Mouse (Mus musculus): ENCODE results near the gene Sfxn3. TPM values are rescaled to one million over a fixed set of nuclear protein-coding genes. Genes with fewer than 3 reads are reported as not detected.

Gene Sfxn3
- polyA plus RNA-seq, 1 experiment from 2014 or later, result 2.5 TPM

DNA sequence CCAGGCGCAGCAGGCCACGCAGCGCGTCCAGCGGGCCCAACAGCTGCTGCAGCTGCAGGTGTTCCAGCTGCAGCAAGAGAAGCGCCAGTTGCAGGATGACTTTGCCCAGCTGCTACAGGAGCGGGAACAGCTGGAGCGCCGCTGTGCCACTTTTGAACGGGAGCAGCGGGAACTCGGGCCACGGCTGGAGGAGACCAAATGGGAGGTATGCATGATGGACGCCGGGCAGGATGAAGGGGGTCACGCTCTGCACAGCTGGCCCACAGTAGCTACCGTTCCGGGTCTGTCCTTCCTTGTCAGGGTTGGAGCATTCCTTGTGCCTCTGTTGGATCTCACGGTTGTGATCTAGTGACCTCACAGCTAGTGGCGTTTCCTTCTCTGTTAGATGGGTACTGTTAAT, 22.5 kb upstream of the Sfxn3 start:
- ATAC-seq, result no peak
- DNase-seq, result no peak
- Histone ChIP-seq H3K4me1 (ENCODE audit: insufficient read depth) (no peaks in the 10 kb centered on the region), H3K4me3 (ENCODE audit: low read depth, low read length) (no peak overlapping the region), H3K36me3 (replicated peaks; ENCODE audit: insufficient read depth, low read length) (peaks cover 8% of the 10 kb centered on the region; the same call in 1 of the 2 replicates), H3K9ac (replicated peaks) (no peak overlapping the region), H3K27me3 (ENCODE audit: insufficient read depth, low read length) (no peaks in the 10 kb centered on the region), H3K4me2 (ENCODE audit: low read depth, low read length) (no peak overlapping the region), H3K9me3 (ENCODE audit: low read length) (no peaks in the 10 kb centered on the region), H3K27ac (ENCODE audit: low read depth) (no peak overlapping the region)
- 91% methylated on average over 20 of the region's 20 CpGs for WGBS (ENCODE audit: insufficient replicate concordance)
- TF ChIP-seq EP300 (IDR thresholded peaks at IDR 0.05; ENCODE audit: low read depth), result no peak
- no peak for TF ChIP-seq CTCF (IDR thresholded peaks at IDR 0.05; ENCODE audit: low read depth)

DNA sequence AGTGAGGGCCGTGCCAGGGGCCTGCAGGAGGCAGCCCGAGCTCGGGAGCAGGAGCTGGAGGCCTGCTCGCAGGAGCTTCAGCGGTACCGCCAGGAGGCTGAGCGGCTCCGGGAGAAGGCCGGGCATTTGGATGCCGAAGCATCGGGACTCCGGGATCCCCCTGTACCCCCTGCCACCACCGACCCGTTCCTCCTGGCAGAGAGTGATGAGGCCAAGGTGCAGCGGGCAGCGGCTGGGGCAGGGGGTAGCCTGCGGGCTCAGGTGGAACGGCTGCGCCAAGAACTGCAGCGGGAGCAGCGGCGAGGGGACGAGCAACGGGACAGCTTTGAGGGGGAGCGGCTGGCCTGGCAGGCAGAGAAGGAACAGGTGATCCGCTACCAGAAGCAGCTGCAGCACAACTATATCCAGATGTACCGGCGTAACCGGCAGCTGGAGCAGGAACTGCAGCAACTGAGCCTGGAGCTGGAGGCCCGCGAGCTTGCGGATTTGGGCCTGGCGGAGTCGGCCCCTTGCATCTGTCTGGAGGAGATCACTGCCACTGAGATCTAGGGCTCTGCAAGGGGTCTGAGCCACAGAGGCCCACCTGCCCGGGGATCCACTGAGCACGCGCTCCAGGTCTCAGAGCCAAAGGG, 21.2 kb upstream of the Sfxn3 start:
- Histone ChIP-seq H3K4me3 (ENCODE audit: low read depth, low read length) (no peak overlapping the region), H3K36me3 (replicated peaks; ENCODE audit: insufficient read depth, low read length) (peaks cover 8% of the 10 kb centered on the region; the same call in 1 of the 2 replicates), H3K4me1 (ENCODE audit: insufficient read depth) (peaks cover 6% of the 10 kb centered on the region; the same call in 1 of the 2 replicates), H3K9ac (replicated peaks) (no peak overlapping the region), H3K27me3 (ENCODE audit: insufficient read depth, low read length) (no peaks in the 10 kb centered on the region), H3K9me3 (ENCODE audit: low read length) (no peaks in the 10 kb centered on the region), H3K4me2 (ENCODE audit: low read depth, low read length) (no peak overlapping the region), H3K27ac (ENCODE audit: low read depth) (no peak overlapping the region)
- ATAC-seq (no peak), DNase-seq (no peak)
- TF ChIP-seq CTCF (IDR thresholded peaks at IDR 0.05; ENCODE audit: low read depth), result no peak
- no peak for TF ChIP-seq EP300 (IDR thresholded peaks at IDR 0.05; ENCODE audit: low read depth)
- WGBS (ENCODE audit: insufficient replicate concordance), result 92% methylated on average over 37 of the region's 37 CpGs

- H3K4me2 ChIP-seq (ENCODE audit: low read depth, low read length), result no peak overlapping the region
- no peak overlapping the region for H3K4me3 ChIP-seq (ENCODE audit: low read depth, low read length)
- ATAC-seq (no peak), DNase-seq (no peak)
- no peaks in the 10 kb centered on the region for H3K9me3 ChIP-seq (ENCODE audit: low read length)
- WGBS (ENCODE audit: insufficient replicate concordance), result 70% methylated on average over 6 of the region's 6 CpGs
- peaks cover 6% of the 10 kb centered on the region; the same call in 1 of the 2 replicates for H3K4me1 ChIP-seq (ENCODE audit: insufficient read depth)
- no peak overlapping the region for H3K9ac ChIP-seq (replicated peaks)
- 0 out of 2 replicates have a peak, but pooled peaks cover 8% of the 10 kb centered on the region for H3K36me3 ChIP-seq (replicated peaks; ENCODE audit: insufficient read depth, low read length)
- no peaks in the 10 kb centered on the region for H3K27me3 ChIP-seq (ENCODE audit: insufficient read depth, low read length)
- TF ChIP-seq EP300 (IDR thresholded peaks at IDR 0.05; ENCODE audit: low read depth) (no peak), CTCF (IDR thresholded peaks at IDR 0.05; ENCODE audit: low read depth) (no peak)
- no peak overlapping the region for H3K27ac ChIP-seq (ENCODE audit: low read depth)
These were observed 20.2 kb upstream of the Sfxn3 start for GRCm38 (mm10) chr19:45026958-45027670.

- H3K4me3 ChIP-seq (ENCODE audit: low read depth, low read length), result no peak overlapping the region
- no peak overlapping the region for H3K4me2 ChIP-seq (ENCODE audit: low read depth, low read length)
- no peak overlapping the region for H3K27ac ChIP-seq (ENCODE audit: low read depth)
- no peak overlapping the region for H3K9ac ChIP-seq (replicated peaks)
- no peaks in the 10 kb centered on the region for H3K9me3 ChIP-seq (ENCODE audit: low read length)
- H3K4me1 ChIP-seq (ENCODE audit: insufficient read depth), result peaks cover 6% of the 10 kb centered on the region; the same call in 1 of the 2 replicates
- H3K36me3 ChIP-seq (replicated peaks; ENCODE audit: insufficient read depth, low read length), result 0 out of 2 replicates have a peak, but pooled peaks cover 8% of the 10 kb centered on the region
- DNase-seq (no peak), ATAC-seq (no peak)
- H3K27me3 ChIP-seq (ENCODE audit: insufficient read depth, low read length), result no peaks in the 10 kb centered on the region
- TF ChIP-seq CTCF (IDR thresholded peaks at IDR 0.05; ENCODE audit: low read depth), result no peak
- TF ChIP-seq EP300 (IDR thresholded peaks at IDR 0.05; ENCODE audit: low read depth), result no peak
- 93% methylated on average over 6 of the region's 6 CpGs for WGBS (ENCODE audit: insufficient replicate concordance)
These were observed 19.5 kb upstream of the Sfxn3 start for GRCm38 (mm10) chr19:45027848-45028247.

DNA sequence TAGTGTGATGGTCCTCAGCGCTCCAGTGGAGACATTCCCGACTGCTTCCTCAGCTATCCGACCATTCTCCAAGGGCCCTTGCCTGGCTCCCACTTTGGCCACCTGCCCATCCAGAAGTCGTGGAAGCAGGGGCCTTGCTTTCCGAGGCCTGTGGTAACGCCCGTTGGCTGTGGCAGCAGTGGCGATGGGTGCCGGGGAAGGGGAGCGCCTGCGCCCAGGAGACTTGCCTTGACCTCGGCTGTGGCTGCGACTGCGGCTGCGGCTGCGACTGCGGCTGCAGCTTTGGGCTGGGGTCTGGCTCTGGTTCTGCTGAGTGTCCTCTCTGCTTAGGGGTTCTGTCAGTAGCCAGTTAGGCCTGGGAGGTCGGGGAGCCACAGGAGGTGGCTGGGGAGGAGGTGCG, 18.6 kb upstream of the Sfxn3 start:
- no peak overlapping the region for H3K4me3 ChIP-seq (ENCODE audit: low read depth, low read length)
- TF ChIP-seq EP300 (IDR thresholded peaks at IDR 0.05; ENCODE audit: low read depth) (no peak), CTCF (IDR thresholded peaks at IDR 0.05; ENCODE audit: low read depth) (no peak)
- H3K36me3 ChIP-seq (replicated peaks; ENCODE audit: insufficient read depth, low read length), result 0 out of 2 replicates have a peak, but pooled peaks cover 8% of the 10 kb centered on the region
- peaks cover 6% of the 10 kb centered on the region; the same call in 1 of the 2 replicates for H3K4me1 ChIP-seq (ENCODE audit: insufficient read depth)
- 67% methylated on average over 19 of the region's 19 CpGs for WGBS (ENCODE audit: insufficient replicate concordance)
- ATAC-seq (no peak), DNase-seq (no peak)
- no peak overlapping the region for H3K4me2 ChIP-seq (ENCODE audit: low read depth, low read length)
- H3K9me3 ChIP-seq (ENCODE audit: low read length), result no peaks in the 10 kb centered on the region
- H3K27me3 ChIP-seq (ENCODE audit: insufficient read depth, low read length), result no peaks in the 10 kb centered on the region
- H3K27ac ChIP-seq (ENCODE audit: low read depth), result no peak overlapping the region
- H3K9ac ChIP-seq (replicated peaks), result no peak overlapping the region

- no peak overlapping the region for H3K9ac ChIP-seq (replicated peaks)
- no peak for DNase-seq
- no peak overlapping the region for H3K27ac ChIP-seq (ENCODE audit: low read depth)
- WGBS (ENCODE audit: insufficient replicate concordance), result 66% methylated on average over 6 of the region's 9 CpGs
- H3K27me3 ChIP-seq (ENCODE audit: insufficient read depth, low read length), result no peaks in the 10 kb centered on the region
- peaks cover 6% of the 10 kb centered on the region; the same call in 1 of the 2 replicates for H3K4me1 ChIP-seq (ENCODE audit: insufficient read depth)
- no peaks in the 10 kb centered on the region for H3K9me3 ChIP-seq (ENCODE audit: low read length)
- H3K4me3 ChIP-seq (ENCODE audit: low read depth, low read length), result no peak overlapping the region
- ATAC-seq, result no peak
- H3K36me3 ChIP-seq (replicated peaks; ENCODE audit: insufficient read depth, low read length), result 0 out of 2 replicates have a peak, but pooled peaks cover 5% of the 10 kb centered on the region
- TF ChIP-seq CTCF (IDR thresholded peaks at IDR 0.05; ENCODE audit: low read depth) (no peak), EP300 (IDR thresholded peaks at IDR 0.05; ENCODE audit: low read depth) (no peak)
- no peak overlapping the region for H3K4me2 ChIP-seq (ENCODE audit: low read depth, low read length)
These were observed 17.7 kb upstream of the Sfxn3 start for GRCm38 (mm10) chr19:45029571-45029970.
